Mouse (Mus musculus) hindbrain, embryonic 10.5 days (tissue): ENCODE measurements around the gene Gm21876. TPM values are rescaled to one million over a fixed set of nuclear protein-coding genes. Genes with fewer than 3 reads are reported as not detected.
"Not testable (repeated sequence)": the region's sequence is repeated elsewhere in the genome, so short reads cannot be mapped to it uniquely, and the experiment has no call there.

ENCODE experiments used
- DNase-seq: peaks from one replicate; pipeline ENCODE4 v3.0.0-alpha.2; 2017; ENCODE audit warnings: low spot score
- H3K27ac ChIP-seq: fragments of 300-500 bp; sonication (generic); 2 replicates; pipeline ENCODE4 v1.5.1; 2016; ENCODE audit warnings: mild to moderate bottlenecking, moderate library complexity
- H3K27me3 ChIP-seq: fragments of 300-500 bp; sonication (generic); 2 replicates; pipeline ENCODE4 v1.6.1; 2016; ENCODE audit warnings: mild to moderate bottlenecking; ENCODE audit not compliant: poor library complexity, insufficient read depth, severe bottlenecking
- H3K36me3 ChIP-seq: fragments of 300-500 bp; sonication (generic); 2 replicates; pipeline ENCODE4 v1.6.1; 2016; ENCODE audit warnings: mild to moderate bottlenecking, moderate library complexity
- H3K4me1 ChIP-seq: fragments of 300-500 bp; sonication (generic); replicated peaks from 2 replicates; pipeline ENCODE4 v1.6.1; 2016; ENCODE audit warnings: mild to moderate bottlenecking
- H3K4me3 ChIP-seq: fragments of 300-500 bp; sonication (generic); 2 replicates; pipeline ENCODE4 v1.5.1; 2016; ENCODE audit warnings: mild to moderate bottlenecking, moderate library complexity
- H3K9me3 ChIP-seq: fragments of 300-500 bp; sonication (generic); 2 replicates; pipeline ENCODE4 v1.6.1; 2016; ENCODE audit warnings: mild to moderate bottlenecking, moderate library complexity
- WGBS: fragments of 180-500 bp; shearing (Covaris S2); methylation state at CpG from one replicate; pipeline ENCODE4 v1.1.7; 2016; 5-methylcytosine and 5-hydroxymethylcytosine counted together
- polyA plus RNA-seq: library from polyadenylated mRNA; unstranded; fragments of >200 nt; fragmentation: Nextera tagmentation; extraction: Ambion mirVana; gene quantifications from 2 replicates; pipeline ENCODE4 v1.2.1, GENCODE M21; 2016

The Gm21876 gene
- polyA plus RNA-seq = not detected in 2 replicates

DNA sequence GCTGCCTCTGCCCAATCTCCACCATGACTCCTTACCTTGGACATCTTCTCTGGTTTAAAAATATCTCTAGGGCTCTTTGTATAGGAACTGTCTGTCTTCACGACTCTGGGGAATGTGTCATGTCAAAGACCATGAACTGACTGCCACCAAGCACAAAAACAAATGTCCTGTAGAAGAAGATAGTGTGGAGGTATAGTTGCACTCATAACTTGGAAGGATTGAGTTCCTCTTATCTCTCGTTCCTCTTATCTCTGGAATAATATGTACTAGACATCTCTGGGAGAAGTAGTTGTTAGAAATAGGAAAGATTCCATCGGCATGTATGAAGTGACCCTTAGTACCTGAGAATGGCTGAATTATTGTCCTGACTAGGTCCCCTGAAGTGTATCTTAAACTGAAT lies at the start of gene Gm21876:
Gene Gm21876, minus strand, starts transcription at position 101 of the 400 bp plus-strand sequence.
- Histone ChIP-seq H3K9me3 (no peaks in the 10 kb centered on the region), H3K4me3 (no peak within 1 kb of the TSS), H3K27me3 (no peaks in the 10 kb centered on the region), H3K4me1 (no peaks in the 10 kb centered on the region), H3K27ac (no peak within 1 kb of the TSS), H3K36me3 (no peaks in the 10 kb centered on the region)
- DNase-seq = no peak
- 75% methylated on average over 3 of the region's 3 CpGs for WGBS

DNA sequence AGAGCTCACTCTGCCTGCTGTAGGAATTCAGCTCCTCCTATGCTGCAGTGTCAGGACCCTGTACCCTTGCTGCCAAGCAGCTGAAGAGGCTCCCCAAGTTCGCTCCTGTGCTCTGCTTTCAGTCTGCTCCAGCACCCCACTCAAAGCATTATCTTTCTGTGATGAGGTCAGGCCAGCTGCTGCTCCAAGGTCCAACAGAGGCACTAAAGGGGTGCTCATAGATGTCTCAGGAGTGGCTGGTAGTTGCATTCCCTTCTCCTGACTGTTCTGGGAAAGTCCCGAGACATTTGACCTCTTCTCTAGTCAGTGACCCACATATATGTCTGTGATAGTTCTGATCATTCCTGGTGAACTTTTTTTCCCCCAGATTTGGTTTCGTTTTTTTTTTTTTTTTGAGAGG lies 45.0 kb upstream of the Gm21876 start:
- DNase-seq = no peak
- Histone ChIP-seq H3K4me1 (no peaks in the 10 kb centered on the region), H3K27ac (no peak overlapping the region), H3K9me3 (no peaks in the 10 kb centered on the region), H3K4me3 (no peak overlapping the region), H3K36me3 (no peaks in the 10 kb centered on the region), H3K27me3 (no peaks in the 10 kb centered on the region)
- WGBS = 81% methylated on average over 3 of the region's 3 CpGs

DNA sequence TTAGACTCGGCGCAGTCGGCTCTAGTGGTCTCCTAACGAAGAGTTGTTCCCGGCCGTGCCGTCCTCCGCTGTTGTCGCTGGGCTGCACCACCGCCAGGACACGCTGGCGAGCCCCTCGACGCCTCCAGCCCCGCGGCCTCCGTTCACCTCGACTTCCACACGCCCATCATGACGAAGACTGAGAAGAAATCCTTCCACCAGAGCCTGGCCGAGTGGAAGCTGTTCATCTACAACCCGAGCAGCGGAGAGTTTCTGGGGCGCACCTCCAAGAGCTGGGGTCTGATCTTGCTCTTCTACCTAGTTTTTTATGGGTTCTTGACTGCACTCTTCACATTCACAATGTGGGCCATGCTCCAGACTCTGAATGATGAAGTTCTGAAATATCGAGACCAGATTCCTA lies 28.8 kb downstream of the Gm21876 start:
- H3K36me3 ChIP-seq, H3K27me3 ChIP-seq, H3K27ac ChIP-seq, H3K4me3 ChIP-seq, H3K9me3 ChIP-seq, DNase-seq, H3K4me1 ChIP-seq: not testable (repeated sequence)
- WGBS = 95% methylated on average over 25 of the region's 25 CpGs

Other genes starting within 250 kb of the Gm21876 start
- 2.8 and 3.2 TPM in 2 replicates for gene Cfp, start 244.1 kb downstream of the Gm21876 start, polyA plus RNA-seq
- 11.1 and 12.4 TPM in 2 replicates for gene Elk1, start 225.0 kb downstream of the Gm21876 start, polyA plus RNA-seq
- gene Uxt, start 213.6 kb downstream of the Gm21876 start, polyA plus RNA-seq = 68.3 and 76.3 TPM in 2 replicates
- 4.1 and 6.0 TPM in 2 replicates for gene Zfp182, start 113.3 kb downstream of the Gm21876 start, polyA plus RNA-seq
- gene Spaca5, start 107.2 kb downstream of the Gm21876 start, polyA plus RNA-seq = not detected in 2 replicates
- gene Zfp300, start 86.1 kb downstream of the Gm21876 start, polyA plus RNA-seq = 1.9 and 2.2 TPM in 2 replicates
- not detected in 2 replicates for gene Ssxa1, start 59.8 kb downstream of the Gm21876 start, polyA plus RNA-seq